Mouse (Mus musculus): ENCODE measurements around the gene Ccni.

The Ccni gene

GRCm38 (mm10) chr5:93190428-93190827, 15.9 kb downstream of the Ccni start:
- DNase-seq, result no peak

GRCm38 (mm10) chr5:93189607-93190006, 16.7 kb downstream of the Ccni start:
- no peak for DNase-seq

GRCm38 (mm10) chr5:93184548-93184947, 21.7 kb downstream of the Ccni start:
- no peak for DNase-seq

- no peak for DNase-seq
Observed at GRCm38 (mm10) chr5:93183311-93183710, 23.0 kb downstream of the Ccni start.

GRCm38 (mm10) chr5:93180252-93180651, 26.0 kb downstream of the Ccni start:
- peak; percentile 24 to 25 for DNase-seq

- DNase-seq, result no peak
Observed at GRCm38 (mm10) chr5:93178616-93179015, 27.7 kb downstream of the Ccni start.

GRCm38 (mm10) chr5:93174675-93175074, 31.6 kb downstream of the Ccni start:
- no peak for DNase-seq

- DNase-seq, result no peak
Observed at GRCm38 (mm10) chr5:93172536-93172935, 33.8 kb downstream of the Ccni start.

- DNase-seq, result no peak
Observed at GRCm38 (mm10) chr5:93171420-93171819, 34.9 kb downstream of the Ccni start.

- DNase-seq, result no peak
Observed at GRCm38 (mm10) chr5:93168654-93169053, 37.6 kb downstream of the Ccni start.

GRCm38 (mm10) chr5:93167919-93168516, 38.3 kb downstream of the Ccni start:
- no peak for DNase-seq

- peak; percentile 45 to 74 for DNase-seq
Observed at GRCm38 (mm10) chr5:93163541-93163940, 42.8 kb downstream of the Ccni start.

- no peak for DNase-seq
Observed at GRCm38 (mm10) chr5:93154401-93154800, 51.9 kb downstream of the Ccni start.

GRCm38 (mm10) chr5:93152451-93152850, 53.8 kb downstream of the Ccni start:
- no peak for DNase-seq

- no peak for DNase-seq
Observed at GRCm38 (mm10) chr5:93151985-93152384, 54.3 kb downstream of the Ccni start.

- peak in 1 of 2 experiments; percentile 18 for DNase-seq
Observed at GRCm38 (mm10) chr5:93149969-93150777, 56.1 kb downstream of the Ccni start.

- no peak for DNase-seq
Observed at GRCm38 (mm10) chr5:93145504-93145903, 60.8 kb downstream of the Ccni start.

GRCm38 (mm10) chr5:93144874-93145273, 61.4 kb downstream of the Ccni start:
- no peak for DNase-seq

GRCm38 (mm10) chr5:93143360-93144091, 62.8 kb downstream of the Ccni start:
- no peak for DNase-seq

GRCm38 (mm10) chr5:93140747-93141146, 65.5 kb downstream of the Ccni start:
- DNase-seq, result no peak

GRCm38 (mm10) chr5:93139350-93139749, 66.9 kb downstream of the Ccni start:
- DNase-seq, result no peak

- DNase-seq, result no peak
Observed at GRCm38 (mm10) chr5:93136956-93137586, 69.2 kb downstream of the Ccni start.

Measured in kidney, adult 8-10 months (tissue).